Mouse (Mus musculus): Measurements from ENCODE around the gene Pkd2.
A peak's percentile ranks its signal among the peaks of the same experiment; 100 is the strongest.

Pkd2 gene

GRCm38 (mm10) chr5:104465731-104466130 is 6.5 kb downstream of the Pkd2 start:
- DNase-seq (ENCODE audit: low read depth) = no peak

GRCm38 (mm10) chr5:104466816-104467215 is 7.6 kb downstream of the Pkd2 start:
- no peak for DNase-seq (ENCODE audit: low read depth)

DNA sequence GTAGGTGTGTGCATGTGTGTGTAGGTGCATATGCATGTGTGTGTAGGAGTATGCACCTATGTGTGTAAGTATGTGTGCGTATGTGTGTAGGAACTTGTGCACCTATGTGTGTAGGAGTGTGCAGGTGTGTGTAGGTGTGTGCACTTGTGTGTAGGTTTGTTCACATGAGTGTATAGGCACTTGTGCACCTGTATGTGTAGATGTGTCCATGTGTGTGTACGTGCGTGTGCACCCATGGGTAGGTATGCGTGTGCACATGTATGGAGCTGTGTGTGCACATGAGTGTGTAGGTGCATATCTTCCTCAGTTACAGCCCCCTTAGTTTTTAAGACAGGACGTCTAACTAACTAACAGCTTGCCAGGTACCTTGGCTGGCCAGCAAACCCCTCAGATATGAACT is 9.3 kb downstream of the Pkd2 start:
- no peak for DNase-seq (ENCODE audit: low read depth)

DNA sequence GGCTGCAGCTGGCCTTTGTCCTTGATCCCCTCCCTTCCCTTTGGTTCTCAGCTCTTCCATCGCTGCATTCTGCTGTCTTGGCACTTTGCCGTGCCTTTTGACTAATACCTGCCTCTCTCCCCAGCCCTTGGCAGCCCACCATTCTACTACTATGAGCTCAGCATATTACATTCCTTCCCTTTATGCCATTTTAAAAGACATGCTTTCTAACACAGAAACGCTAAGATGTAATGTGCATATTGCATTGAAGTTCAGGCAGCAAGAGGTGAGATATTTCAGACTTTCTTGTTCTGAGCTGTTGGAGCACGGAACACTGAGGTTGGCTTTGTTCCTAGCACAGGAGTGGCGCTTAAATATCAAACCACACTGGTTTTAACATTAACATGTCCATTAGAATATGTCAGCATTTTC is 11.7 kb downstream of the Pkd2 start:
- DNase-seq (ENCODE audit: low read depth) = no peak

DNA sequence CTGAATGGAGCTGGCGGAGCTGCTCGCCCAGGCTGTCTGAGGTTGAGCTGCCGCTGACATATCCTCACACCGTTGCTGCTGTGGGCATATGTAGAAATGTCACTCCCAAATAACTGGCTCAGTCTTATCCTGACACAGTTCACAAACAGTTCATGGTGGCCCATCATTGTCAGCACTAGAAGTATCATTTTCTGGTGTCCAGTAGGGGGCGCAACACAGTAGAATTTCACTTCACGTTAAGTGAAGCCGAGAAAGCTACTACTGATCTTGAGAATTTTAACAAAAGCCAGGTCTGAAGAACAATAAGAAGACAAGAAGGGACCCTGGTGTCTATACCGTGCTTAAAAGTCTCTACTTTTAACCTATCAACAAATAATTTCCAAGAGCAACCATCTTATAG is 13.1 kb downstream of the Pkd2 start:
- DNase-seq (ENCODE audit: low read depth) = peak; percentile 54

DNA sequence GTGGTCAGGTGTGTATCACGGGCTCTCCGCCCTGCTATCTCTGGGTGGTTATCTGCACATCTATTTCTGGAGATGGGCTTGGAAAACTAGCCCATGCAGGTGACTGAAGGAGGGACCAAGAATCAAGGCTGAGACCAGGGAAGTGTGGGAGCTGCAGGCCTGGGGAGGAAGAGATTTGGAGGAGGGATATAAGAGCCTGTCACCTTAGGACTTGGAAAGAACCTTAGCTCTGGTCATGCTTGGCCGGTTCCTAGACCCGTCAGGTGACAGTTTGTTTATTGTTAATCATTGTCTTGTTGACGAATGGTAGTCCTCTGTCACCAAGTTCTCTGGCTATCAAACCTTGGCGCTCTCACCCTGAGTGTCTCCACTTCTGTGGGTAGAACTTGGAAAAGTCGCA is 21.1 kb downstream of the Pkd2 start:
- DNase-seq (ENCODE audit: low read depth) = no peak

DNA sequence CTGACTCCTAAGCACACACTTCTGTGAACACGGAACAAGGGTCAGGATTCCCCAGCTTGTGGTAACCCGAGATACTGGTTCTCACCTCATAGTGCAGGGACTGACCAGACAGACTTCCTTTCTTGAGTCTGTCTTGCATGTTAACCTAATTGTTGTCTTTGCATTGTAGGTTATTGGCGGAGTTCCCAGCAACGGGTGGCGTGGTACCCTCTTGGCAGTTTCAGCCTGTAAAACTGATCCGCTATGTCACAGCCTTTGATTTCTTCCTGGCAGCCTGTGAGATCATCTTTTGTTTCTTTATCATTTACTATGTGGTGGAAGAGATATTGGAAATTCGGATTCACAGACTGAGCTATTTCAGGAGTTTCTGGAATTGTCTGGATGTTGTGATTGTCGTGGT is 23.6 kb downstream of the Pkd2 start:
- no peak for DNase-seq (ENCODE audit: low read depth)

DNA sequence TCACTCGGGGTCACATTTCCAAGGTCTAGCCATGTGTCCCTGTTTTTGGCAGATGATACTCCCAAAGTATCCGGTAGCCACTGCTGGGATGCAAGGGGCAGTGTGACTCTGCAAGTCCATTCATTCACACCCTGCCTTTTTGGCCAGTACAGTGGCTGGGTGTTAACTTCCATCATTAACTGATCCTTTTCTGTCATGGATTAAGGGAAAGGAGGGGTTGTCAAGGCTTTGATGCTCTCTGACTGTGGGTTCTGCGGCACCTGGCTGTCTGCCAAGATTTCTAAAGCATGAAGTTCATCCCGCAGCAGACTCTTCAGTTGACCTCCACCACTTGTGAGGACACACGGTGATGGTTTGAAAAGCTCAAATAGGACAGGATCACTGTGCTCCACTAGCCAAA is 32.3 kb downstream of the Pkd2 start:
- no peak for DNase-seq (ENCODE audit: low read depth)

- DNase-seq (ENCODE audit: low read depth) = no peak
These were observed 45.6 kb downstream of the Pkd2 start for GRCm38 (mm10) chr5:104504883-104505282.

DNA sequence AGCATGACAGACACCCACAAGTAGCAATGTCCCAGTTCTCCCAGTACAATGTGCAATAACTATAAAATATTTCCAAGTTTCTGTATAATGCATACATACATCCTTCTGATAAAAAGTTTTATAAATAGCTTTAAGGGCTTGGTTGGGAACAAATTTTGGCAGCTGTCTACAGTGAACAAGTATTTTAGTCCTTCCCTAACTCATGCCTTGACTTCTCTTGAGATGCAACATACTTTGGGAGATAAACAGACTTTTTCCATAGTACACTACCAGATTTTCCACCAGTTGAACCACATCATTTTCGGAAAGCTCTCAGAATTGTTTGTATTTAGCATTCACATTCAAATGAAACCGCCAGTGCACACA is 48.6 kb downstream of the Pkd2 start:
- no peak for DNase-seq (ENCODE audit: low read depth)

DNA sequence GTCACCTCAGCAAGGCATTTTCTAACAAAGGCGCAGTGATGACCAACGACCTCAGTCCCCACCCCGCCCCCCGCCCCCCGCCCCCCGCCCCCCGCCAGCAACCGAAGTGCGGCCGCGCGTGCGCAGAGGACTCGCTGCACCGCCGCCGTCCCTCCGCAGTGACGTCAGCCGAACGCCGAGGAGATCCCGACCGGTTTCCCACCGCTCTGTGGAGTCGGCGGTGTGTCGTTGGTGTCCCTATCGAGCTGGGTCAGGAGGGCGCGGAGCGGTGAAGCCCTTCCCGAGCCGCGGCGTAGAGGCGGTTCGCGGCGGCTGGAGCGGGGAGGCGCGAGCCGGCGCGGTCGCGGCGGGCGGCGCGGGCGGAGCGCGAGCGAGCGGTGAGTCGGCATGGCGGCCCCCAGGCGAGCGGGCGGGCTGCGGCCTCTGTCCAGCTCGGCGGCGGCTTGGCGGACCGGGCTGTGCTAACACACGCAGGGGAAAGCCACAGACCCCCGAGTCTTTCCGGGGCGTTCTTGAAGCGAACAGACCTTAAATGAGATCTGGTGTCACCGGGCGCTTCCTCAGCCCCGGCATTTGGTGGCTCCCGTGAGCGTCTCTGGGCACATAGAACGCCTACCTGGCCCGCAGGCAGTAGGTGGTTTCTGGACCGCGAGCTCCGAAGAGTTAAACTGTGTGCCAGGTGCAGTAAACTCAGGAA is 49.1 kb downstream of the Pkd2 start, which contains the start of gene BC005561:
TSS of gene BC005561 (plus strand) at position 158 of the 697 bp plus-strand sequence.
- peak; percentile 75 for DNase-seq (ENCODE audit: low read depth)

- no peak for DNase-seq (ENCODE audit: low read depth)
These were observed 52.0 kb downstream of the Pkd2 start for GRCm38 (mm10) chr5:104511211-104511610.

- DNase-seq (ENCODE audit: low read depth) = no peak
These were observed 79.4 kb downstream of the Pkd2 start for GRCm38 (mm10) chr5:104538612-104539011.

- no peak for DNase-seq (ENCODE audit: low read depth)
These were observed 80.1 kb downstream of the Pkd2 start for GRCm38 (mm10) chr5:104539331-104539730.
